ENCODE assay signal across 7 mouse cellular contexts in the genomic region with DNA sequence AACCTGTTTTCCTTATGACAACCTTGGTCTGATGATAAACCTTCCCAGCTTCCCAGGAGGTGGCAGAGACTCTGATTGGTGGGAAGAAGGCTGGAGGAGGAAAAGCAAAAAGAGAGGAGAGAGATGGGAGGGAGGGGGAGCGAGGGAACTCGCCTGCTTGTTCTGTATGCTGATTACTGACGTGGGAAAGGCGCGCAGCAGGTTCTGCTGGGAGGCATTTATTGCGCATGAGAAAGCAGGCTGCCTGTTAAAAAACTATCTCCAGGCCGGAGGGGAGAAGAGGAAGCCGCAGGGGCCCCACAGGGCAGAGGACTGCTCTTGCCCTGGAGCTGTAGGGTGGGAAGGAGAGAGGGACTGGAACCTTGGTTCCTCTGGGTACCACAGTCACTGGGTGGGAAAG. TPM values are rescaled to one million over a fixed set of nuclear protein-coding genes. Genes with fewer than 3 reads are reported as not detected.
DNase-seq lines count a peak whose midpoint lies in the region; ATAC-seq and TF ChIP-seq lines count a peak whose summit lies in the region.

No protein-coding gene starts in this region.

- H3K4me3 ChIP-seq in hindbrain, embryonic 11.5 days (ENCODE audit: low read depth, low read length), result no peak overlapping the region
- no peak overlapping the region for H3K4me3 ChIP-seq in liver, embryonic 15.5 days (replicated peaks)
- H3K4me3 ChIP-seq in lung, postnatal 0 days (ENCODE audit: low read depth, low read length), result no peak overlapping the region

- DNase-seq in cerebellum, postnatal 14 days, result peak; percentile 75 to 76
- peak; percentile 63 for DNase-seq in hindbrain, embryonic 11.5 days (ENCODE audit: low spot score)
- peak; percentile 80 for DNase-seq in right cerebral cortex, postnatal 25 days
- no peak for DNase-seq in gastrocnemius, adult 8-10 months (ENCODE audit: low spot score in 2 of 2)
- DNase-seq in lung, postnatal 0 days (ENCODE audit: low spot score), result no peak

- no peak for TF ChIP-seq EP300 in lung, postnatal 0 days (IDR thresholded peaks at IDR 0.05)

- no peaks in the 10 kb centered on the region for H3K27me3 ChIP-seq in hindbrain, embryonic 11.5 days (ENCODE audit: control insufficient read depth, insufficient read depth, low read length)
- no peaks in the 10 kb centered on the region for H3K27me3 ChIP-seq in liver, embryonic 15.5 days
- H3K27me3 ChIP-seq in lung, postnatal 0 days (replicated peaks; ENCODE audit: insufficient read depth, low read length), result no peaks in the 10 kb centered on the region

- 0 out of 2 replicates have a peak overlapping the region, but pooled peaks have one; percentile 1 for H3K4me2 ChIP-seq in hindbrain, embryonic 11.5 days (replicated peaks; ENCODE audit: low read depth, low read length)
- peak overlapping the region; percentile 46 for H3K4me2 ChIP-seq in liver, embryonic 15.5 days
- H3K4me2 ChIP-seq in lung, postnatal 0 days (replicated peaks; ENCODE audit: low read depth, low read length), result no peak overlapping the region

- WGBS in hindbrain, embryonic 11.5 days, result 5% methylated on average over 8 of the region's 8 CpGs
- WGBS in liver, embryonic 15.5 days (ENCODE audit: insufficient replicate concordance), result 3% methylated on average over 8 of the region's 8 CpGs
- 30% methylated on average over 8 of the region's 8 CpGs for WGBS in lung, postnatal 0 days

- H3K36me3 ChIP-seq in hindbrain, embryonic 11.5 days (ENCODE audit: control insufficient read depth, insufficient read depth, low read length), result no peaks in the 10 kb centered on the region
- no peaks in the 10 kb centered on the region for H3K36me3 ChIP-seq in liver, embryonic 15.5 days (replicated peaks)
- H3K36me3 ChIP-seq in lung, postnatal 0 days (ENCODE audit: insufficient read depth, low read length), result no peaks in the 10 kb centered on the region

- H3K9ac ChIP-seq in hindbrain, embryonic 11.5 days (ENCODE audit: low read depth, low read length), result peak overlapping the region; percentile 12; the same call in 1 of the 2 replicates
- H3K9ac ChIP-seq in liver, embryonic 15.5 days, result 0 out of 2 replicates have a peak overlapping the region, but pooled peaks have one; percentile 18
- no peak overlapping the region for H3K9ac ChIP-seq in lung, postnatal 0 days (replicated peaks; ENCODE audit: low read depth)

- peak; percentile 65 for ATAC-seq in cerebellum, adult (ENCODE audit: insufficient number of reproducible peaks, low FRiP score, low TSS enrichment)
- peak; percentile 43; the same call in 1 of the 2 replicates for ATAC-seq in hindbrain, embryonic 11.5 days (ENCODE audit: low FRiP score)
- ATAC-seq in liver, embryonic 15.5 days (ENCODE audit: insufficient read depth), result no peak
- ATAC-seq in lung, postnatal 0 days, result no peak

- peak overlapping the region; percentile 39; the same call in 1 of the 2 replicates for H3K27ac ChIP-seq in hindbrain, embryonic 11.5 days (ENCODE audit: low read depth, low read length)
- H3K27ac ChIP-seq in liver, embryonic 15.5 days (replicated peaks), result peak overlapping the region; percentile 39; the same call in 1 of the 2 replicates
- no peak overlapping the region for H3K27ac ChIP-seq in lung, postnatal 0 days (ENCODE audit: low read length)

- H3K4me1 ChIP-seq in hindbrain, embryonic 11.5 days (replicated peaks; ENCODE audit: control insufficient read depth, insufficient read depth, low read length), result peaks cover 14% of the 10 kb centered on the region
- peaks cover 94% of the 10 kb centered on the region for H3K4me1 ChIP-seq in liver, embryonic 15.5 days (replicated peaks)
- peaks cover 9% of the 10 kb centered on the region for H3K4me1 ChIP-seq in lung, postnatal 0 days (ENCODE audit: insufficient read depth, low read depth, low read length)

- TF ChIP-seq CTCF in lung, postnatal 0 days (IDR thresholded peaks at IDR 0.05), result no peak

- no peaks in the 10 kb centered on the region for H3K9me3 ChIP-seq in hindbrain, embryonic 11.5 days (ENCODE audit: control insufficient read depth, low read length)
- no peaks in the 10 kb centered on the region for H3K9me3 ChIP-seq in liver, embryonic 15.5 days (replicated peaks)
- no peaks in the 10 kb centered on the region for H3K9me3 ChIP-seq in lung, postnatal 0 days (ENCODE audit: low read length)

RNA-seq across cellular contexts. Expression of a gene that starts 20.8 kb away (rescaled TPM):
- 2.4 and 3.0 TPM in 2 replicates for polyA plus RNA-seq in hindbrain, embryonic 11.5 days (2014; fragmentation: Nextera tagmentation; extraction: Ambion mirVana)
- 0.08 and 0.13 TPM in 2 replicates for polyA plus RNA-seq in liver, embryonic 15.5 days (2015; fragmentation: Nextera tagmentation; extraction: Ambion mirVana)
- total RNA-seq in gastrocnemius, adult 8-10 months (2022), result under 1 TPM in 1 of 4 experiments, not detected in 3; 0.29 TPM
- 0.15 and 0.31 TPM in 2 replicates for polyA plus RNA-seq in lung, postnatal 0 days (2015; fragmentation: Nextera tagmentation; extraction: Ambion mirVana)

RNA-seq across cellular contexts. Expression of a gene that starts 34.2 kb away (rescaled TPM):
- polyA plus RNA-seq in hindbrain, embryonic 11.5 days (2014; fragmentation: Nextera tagmentation; extraction: Ambion mirVana), result 3.2 and 3.3 TPM in 2 replicates
- polyA plus RNA-seq in liver, embryonic 15.5 days (2015; fragmentation: Nextera tagmentation; extraction: Ambion mirVana), result 3.5 and 3.7 TPM in 2 replicates
- 10 to 100 TPM; 11.0 to 30.6 (median 17.9) TPM for total RNA-seq in gastrocnemius, adult 8-10 months (2022)
- 6.4 and 7.1 TPM in 2 replicates for polyA plus RNA-seq in lung, postnatal 0 days (2015; fragmentation: Nextera tagmentation; extraction: Ambion mirVana)

Comparison
In these comparisons a context has a peak if more than half of its experiments do, and no peak if none do; other contexts are left out.
1. ATAC-seq: peak in cerebellum, adult (single experiment) and hindbrain, embryonic 11.5 days (single experiment); none in liver, embryonic 15.5 days (single experiment) and lung, postnatal 0 days (single experiment).
2. DNase-seq: peak in cerebellum, postnatal 14 days (2 of 2), hindbrain, embryonic 11.5 days (single experiment) and right cerebral cortex, postnatal 25 days (single experiment); none in gastrocnemius, adult 8-10 months (0 of 2) and lung, postnatal 0 days (single experiment).